Mouse (Mus musculus) neural tube, embryonic 13.5 days (tissue): ENCODE results near the gene Ehbp1. TPM values are rescaled to one million over a fixed set of nuclear protein-coding genes. Genes with fewer than 3 reads are reported as not detected.

Experiments
- ATAC-seq: fragments of 200-750 bp; cut with Nextera tagmentation; 2 replicates; pipeline ENCODE4 v1.8.0; 2017; ENCODE audit warnings: low read depth, mild to moderate bottlenecking, moderate TSS enrichment, moderate library complexity
- H3K27ac ChIP-seq: fragments of 300-500 bp; sonication (generic); replicated peaks from 2 replicates; pipeline ENCODE4 v1.5.1; 2015; ENCODE audit warnings: moderate library complexity, mild to moderate bottlenecking, inconsistent platforms
- H3K27me3 ChIP-seq: fragments of 300-500 bp; sonication (generic); 2 replicates; pipeline ENCODE4 v1.6.1; 2015; ENCODE audit warnings: mild to moderate bottlenecking, inconsistent platforms
- H3K36me3 ChIP-seq: fragments of 300-500 bp; sonication (generic); 2 replicates; pipeline ENCODE4 v1.6.1; 2015; ENCODE audit warnings: mild to moderate bottlenecking, inconsistent platforms
- H3K4me1 ChIP-seq: fragments of 300-500 bp; sonication (generic); replicated peaks from 2 replicates; pipeline ENCODE4 v1.6.1; 2015; ENCODE audit warnings: inconsistent platforms
- H3K4me2 ChIP-seq: fragments of 300-500 bp; sonication (generic); 2 replicates; pipeline ENCODE4 v1.6.1; 2015; ENCODE audit warnings: inconsistent platforms, mild to moderate bottlenecking, moderate library complexity
- H3K4me3 ChIP-seq: fragments of 300-500 bp; sonication (generic); 2 replicates; pipeline ENCODE4 v1.5.1; 2015; ENCODE audit warnings: mild to moderate bottlenecking, inconsistent platforms
- H3K9ac ChIP-seq: fragments of 300-500 bp; sonication (generic); 2 replicates; pipeline ENCODE4 v1.6.1; 2015; ENCODE audit warnings: moderate library complexity, mild to moderate bottlenecking, inconsistent platforms
- H3K9me3 ChIP-seq: fragments of 300-500 bp; sonication (generic); 2 replicates; pipeline ENCODE4 v1.6.1; 2016; ENCODE audit warnings: inconsistent platforms
- WGBS: fragments of 180-500 bp; shearing (Covaris S2); methylation state at CpG from one replicate; pipeline ENCODE4 v1.1.7; 2015; 5-methylcytosine and 5-hydroxymethylcytosine counted together
- polyA plus RNA-seq: library from polyadenylated mRNA; unstranded; fragments of >200 nt; fragmentation: Nextera tagmentation; extraction: Ambion mirVana; gene quantifications from 2 replicates; pipeline ENCODE4 v1.2.1, GENCODE M21; 2015

Ehbp1 gene
- polyA plus RNA-seq, 1 experiment from 2014 or later: 17.9 TPM

DNA sequence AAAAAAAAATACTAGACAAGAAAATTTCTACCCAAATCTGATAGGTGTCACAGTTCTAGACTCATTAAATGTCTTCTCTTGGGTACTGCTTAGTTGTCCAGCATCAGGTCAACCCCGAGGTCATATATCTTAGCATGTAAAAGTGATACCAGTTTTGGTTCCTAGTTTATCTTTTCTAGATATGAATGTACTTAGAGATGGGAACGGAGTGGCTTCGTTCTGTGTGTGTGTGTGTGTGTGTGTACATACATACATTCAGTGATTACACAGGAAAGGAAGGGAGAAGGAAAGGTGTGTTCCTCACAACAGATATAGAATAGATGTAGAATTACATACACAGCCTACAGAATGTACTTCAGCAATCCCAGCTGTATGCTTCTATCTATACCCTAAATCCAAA, 308.5 kb downstream of the Ehbp1 start:
- WGBS: 98% methylated on average over 3 of the region's 3 CpGs
- Histone ChIP-seq H3K4me1 (no peaks in the 10 kb centered on the region), H3K9ac (no peak overlapping the region), H3K36me3 (peaks cover 3% of the 10 kb centered on the region; the same call in 1 of the 2 replicates), H3K27ac (no peak overlapping the region), H3K4me3 (no peak overlapping the region), H3K9me3 (no peaks in the 10 kb centered on the region), H3K4me2 (no peak overlapping the region), H3K27me3 (no peaks in the 10 kb centered on the region)
- ATAC-seq: no peak

DNA sequence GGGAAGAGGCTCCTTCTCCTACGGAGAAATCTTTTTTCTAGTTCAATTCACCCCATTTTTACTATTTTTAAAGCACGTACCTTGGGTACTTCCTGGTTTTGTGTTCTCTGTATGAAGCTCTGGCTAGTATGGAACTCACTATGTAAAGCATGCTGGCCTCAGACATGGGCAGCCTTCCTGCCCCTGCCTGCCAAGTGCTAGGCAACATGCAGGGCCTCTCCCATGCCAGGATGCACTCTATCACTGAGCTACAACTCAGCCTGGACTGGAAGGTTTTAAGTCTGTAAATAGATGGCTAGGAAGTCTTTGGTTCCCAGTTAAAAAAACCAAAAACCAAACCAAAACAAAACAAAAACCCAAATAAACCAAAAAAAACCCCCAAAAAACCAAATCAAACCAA, 321.5 kb downstream of the Ehbp1 start:
- Histone ChIP-seq H3K4me1 (no peaks in the 10 kb centered on the region), H3K9ac (no peak overlapping the region), H3K27ac (no peak overlapping the region), H3K27me3 (no peaks in the 10 kb centered on the region), H3K4me2 (no peak overlapping the region), H3K9me3 (no peaks in the 10 kb centered on the region), H3K4me3 (no peak overlapping the region), H3K36me3 (peaks cover 18% of the 10 kb centered on the region; the same call in 1 of the 2 replicates)
- 95% methylated on average over 2 of the region's 2 CpGs for WGBS
- ATAC-seq: no peak

GRCm38 (mm10) chr11:22017444-22017843, 324.6 kb downstream of the Ehbp1 start:
- H3K4me3 ChIP-seq: no peak overlapping the region
- no peak overlapping the region for H3K4me2 ChIP-seq
- peak; percentile 65; the same call in 1 of the 2 replicates for ATAC-seq
- no peaks in the 10 kb centered on the region for H3K4me1 ChIP-seq
- 28% methylated on average over 8 of the region's 8 CpGs for WGBS
- H3K9ac ChIP-seq: no peak overlapping the region
- H3K27ac ChIP-seq: no peak overlapping the region
- no peaks in the 10 kb centered on the region for H3K9me3 ChIP-seq
- 0 out of 2 replicates have a peak, but pooled peaks cover 13% of the 10 kb centered on the region for H3K36me3 ChIP-seq
- peaks cover 8% of the 10 kb centered on the region; the same call in 1 of the 2 replicates for H3K27me3 ChIP-seq

GRCm38 (mm10) chr11:22016341-22016740, 325.8 kb downstream of the Ehbp1 start:
- 43% methylated on average over 3 of the region's 3 CpGs for WGBS
- ATAC-seq: no peak

GRCm38 (mm10) chr11:22008817-22009216, 333.3 kb downstream of the Ehbp1 start:
- no peak overlapping the region for H3K4me3 ChIP-seq
- no peak overlapping the region for H3K9ac ChIP-seq
- no peak for ATAC-seq
- H3K27me3 ChIP-seq: peaks cover 76% of the 10 kb centered on the region
- 19% methylated on average over 2 of the region's 2 CpGs for WGBS
- peaks cover 12% of the 10 kb centered on the region for H3K4me1 ChIP-seq
- no peak overlapping the region for H3K27ac ChIP-seq
- no peaks in the 10 kb centered on the region for H3K36me3 ChIP-seq
- H3K9me3 ChIP-seq: no peaks in the 10 kb centered on the region
- H3K4me2 ChIP-seq: no peak overlapping the region

More at GRCm38 (mm10) chr11:22016341-22016740, 325.8 kb downstream of the Ehbp1 start:
- 0 out of 2 replicates have a peak, but pooled peaks cover 8% of the 10 kb centered on the region for H3K36me3 ChIP-seq
- peaks cover 13% of the 10 kb centered on the region for H3K27me3 ChIP-seq
- no peak overlapping the region for H3K9ac ChIP-seq
- no peak overlapping the region for H3K4me3 ChIP-seq
- no peaks in the 10 kb centered on the region for H3K9me3 ChIP-seq
- H3K27ac ChIP-seq: no peak overlapping the region
- H3K4me2 ChIP-seq: no peak overlapping the region
- no peaks in the 10 kb centered on the region for H3K4me1 ChIP-seq

- 5% methylated on average over 10 of the region's 10 CpGs for WGBS
- Histone ChIP-seq H3K27me3 (peaks cover 82% of the 10 kb centered on the region), H3K9me3 (no peaks in the 10 kb centered on the region), H3K4me3 (no peak overlapping the region), H3K36me3 (no peaks in the 10 kb centered on the region), H3K4me1 (peaks cover 16% of the 10 kb centered on the region), H3K9ac (no peak overlapping the region), H3K27ac (no peak overlapping the region), H3K4me2 (no peak overlapping the region)
- peak; percentile 30; the same call in 1 of the 2 replicates for ATAC-seq
Measured at GRCm38 (mm10) chr11:22008129-22008596, 333.9 kb downstream of the Ehbp1 start.

DNA sequence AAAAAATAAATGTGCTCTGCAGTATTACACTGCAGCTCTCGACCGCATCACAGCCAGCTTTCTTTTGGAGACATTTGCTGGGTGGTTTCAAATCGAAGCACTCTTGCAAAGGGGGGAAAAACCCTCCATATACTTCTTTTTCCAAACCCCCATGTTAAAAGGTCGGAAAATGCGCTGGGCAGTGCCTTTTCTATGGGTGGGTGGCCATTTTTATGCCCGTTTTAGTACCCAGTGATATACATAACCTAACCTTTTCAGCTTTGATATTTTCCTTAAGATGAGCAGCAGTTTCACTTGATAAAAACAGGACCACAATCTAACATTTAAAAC, 334.3 kb downstream of the Ehbp1 start:
- Histone ChIP-seq H3K36me3 (no peaks in the 10 kb centered on the region), H3K4me2 (no peak overlapping the region), H3K4me1 (peaks cover 20% of the 10 kb centered on the region), H3K9ac (no peak overlapping the region), H3K27ac (no peak overlapping the region), H3K4me3 (no peak overlapping the region), H3K9me3 (no peaks in the 10 kb centered on the region), H3K27me3 (peaks cover 86% of the 10 kb centered on the region)
- WGBS: 2% methylated on average over 6 of the region's 6 CpGs
- no peak for ATAC-seq

DNA sequence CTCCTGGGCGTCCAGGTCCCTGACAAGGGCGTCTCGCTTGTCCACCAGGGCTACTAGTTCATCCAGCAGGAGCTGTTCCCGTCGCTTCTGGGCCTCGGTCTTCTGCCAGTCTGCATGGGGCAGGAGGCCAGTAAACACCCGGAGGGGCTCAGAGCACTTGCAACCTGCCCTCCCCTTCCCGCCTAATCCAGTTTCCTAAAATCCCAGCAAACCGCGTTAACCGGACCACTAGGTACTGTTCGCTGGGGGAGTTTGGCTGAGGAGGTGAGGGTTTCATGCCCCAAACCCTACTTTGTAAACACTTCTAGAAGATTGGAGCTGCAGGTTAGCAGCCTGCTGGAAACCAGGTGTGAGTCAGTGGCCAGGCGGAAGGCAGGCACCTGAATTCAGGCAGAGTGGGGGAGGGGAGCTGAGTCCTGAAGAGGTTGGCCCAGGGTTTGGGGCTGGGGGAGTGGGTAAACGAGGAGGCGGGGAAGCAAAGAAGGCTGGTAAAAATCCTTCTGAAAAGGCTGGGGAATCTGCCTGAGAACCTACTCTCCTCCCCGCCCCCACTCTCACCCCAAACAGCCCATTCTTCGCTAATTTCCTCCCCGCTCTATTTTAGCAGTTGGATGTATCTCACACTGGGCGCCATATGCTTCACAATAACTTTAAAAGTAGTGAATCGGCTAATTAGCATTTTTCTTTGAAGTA, 334.9 kb downstream of the Ehbp1 start:
- no peaks in the 10 kb centered on the region for H3K9me3 ChIP-seq
- H3K4me3 ChIP-seq: no peak overlapping the region
- no peaks in the 10 kb centered on the region for H3K36me3 ChIP-seq
- no peak overlapping the region for H3K9ac ChIP-seq
- H3K4me2 ChIP-seq: no peak overlapping the region
- peaks cover 25% of the 10 kb centered on the region for H3K4me1 ChIP-seq
- no peak for ATAC-seq
- WGBS: 8% methylated on average over 20 of the region's 20 CpGs
- H3K27ac ChIP-seq: no peak overlapping the region
- peaks cover 87% of the 10 kb centered on the region for H3K27me3 ChIP-seq

- 30% methylated on average over 12 of the region's 12 CpGs for WGBS
- H3K27ac ChIP-seq: no peak overlapping the region
- no peak overlapping the region for H3K4me3 ChIP-seq
- no peak overlapping the region for H3K4me2 ChIP-seq
- no peaks in the 10 kb centered on the region for H3K9me3 ChIP-seq
- ATAC-seq: no peak
- no peak overlapping the region for H3K9ac ChIP-seq
- H3K4me1 ChIP-seq: peaks cover 31% of the 10 kb centered on the region
- peaks cover 93% of the 10 kb centered on the region for H3K27me3 ChIP-seq
- H3K36me3 ChIP-seq: no peaks in the 10 kb centered on the region
Measured at GRCm38 (mm10) chr11:22006471-22007087, 335.5 kb downstream of the Ehbp1 start.

- H3K4me2 ChIP-seq: no peak overlapping the region
- no peak overlapping the region for H3K4me3 ChIP-seq
- H3K4me1 ChIP-seq: peaks cover 43% of the 10 kb centered on the region
- H3K9me3 ChIP-seq: no peaks in the 10 kb centered on the region
- 15% methylated on average over 9 of the region's 9 CpGs for WGBS
- ATAC-seq: no peak
- H3K36me3 ChIP-seq: no peaks in the 10 kb centered on the region
- no peak overlapping the region for H3K9ac ChIP-seq
- no peak overlapping the region for H3K27ac ChIP-seq
- H3K27me3 ChIP-seq: peaks cover 93% of the 10 kb centered on the region
Measured at GRCm38 (mm10) chr11:22005281-22005870, 336.7 kb downstream of the Ehbp1 start.

DNA sequence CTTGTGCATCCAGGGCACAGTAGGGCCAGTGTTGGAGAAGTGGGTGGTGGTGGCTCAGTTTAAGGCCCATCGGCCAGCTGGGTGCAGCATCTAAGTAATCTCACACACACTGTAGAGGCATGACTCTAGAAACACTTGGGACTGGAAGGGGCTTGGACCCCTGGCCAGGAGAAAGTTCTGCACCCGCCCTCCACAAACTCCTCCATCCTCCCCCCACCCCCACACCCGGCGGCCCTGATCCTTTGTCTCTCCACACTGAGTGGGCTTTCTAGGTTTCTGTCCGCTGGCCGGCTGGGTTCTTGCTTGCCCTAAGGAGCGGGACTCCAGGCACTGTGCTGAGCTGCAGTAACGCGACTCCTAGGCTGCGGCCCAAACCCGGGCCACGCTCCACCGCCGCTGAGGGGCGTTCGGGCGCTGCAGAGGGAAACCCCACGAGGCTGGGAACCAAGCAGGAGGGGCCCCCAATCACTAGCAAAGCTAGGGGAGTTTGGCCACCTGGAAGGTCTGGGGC, 337.7 kb downstream of the Ehbp1 start:
- WGBS: 2% methylated on average over 18 of the region's 18 CpGs
- Histone ChIP-seq H3K4me1 (peaks cover 46% of the 10 kb centered on the region), H3K9me3 (no peaks in the 10 kb centered on the region), H3K27me3 (peaks cover 96% of the 10 kb centered on the region), H3K27ac (no peak overlapping the region), H3K4me2 (no peak overlapping the region), H3K4me3 (no peak overlapping the region), H3K9ac (no peak overlapping the region), H3K36me3 (no peaks in the 10 kb centered on the region)
- 0 out of 2 replicates have a peak, but pooled peaks have one; percentile 16 for ATAC-seq

- peaks cover 100% of the 10 kb centered on the region for H3K27me3 ChIP-seq
- peaks cover 44% of the 10 kb centered on the region for H3K4me1 ChIP-seq
- no peak overlapping the region for H3K4me3 ChIP-seq
- H3K27ac ChIP-seq: no peak overlapping the region
- no peak overlapping the region for H3K9ac ChIP-seq
- no peaks in the 10 kb centered on the region for H3K9me3 ChIP-seq
- no peaks in the 10 kb centered on the region for H3K36me3 ChIP-seq
- H3K4me2 ChIP-seq: no peak overlapping the region
- ATAC-seq: no peak
- under 1% methylated on average over 31 of the region's 31 CpGs for WGBS
Measured at GRCm38 (mm10) chr11:22003341-22003981, 338.6 kb downstream of the Ehbp1 start.
